In genomic region chr10:91236844-91237243, GRCm38 (mm10) we compare ENCODE assay signal across 7 mouse cellular contexts. TPM values are rescaled to one million over a fixed set of nuclear protein-coding genes. Genes with fewer than 3 reads are reported as not detected.
DNase-seq lines count a peak whose midpoint lies in the region; ATAC-seq lines count a peak whose summit lies in the region.

No protein-coding gene starts in this region.

- peaks cover 10% of the 10 kb centered on the region for H3K4me1 ChIP-seq in intestine, embryonic 16.5 days (ENCODE audit: control insufficient read depth, insufficient read depth, low read length)

- WGBS in intestine, embryonic 16.5 days, result 18% methylated on average over 7 of the region's 7 CpGs

- H3K4me2 ChIP-seq in intestine, embryonic 16.5 days (ENCODE audit: low read depth, low read length), result no peak overlapping the region

- H3K27ac ChIP-seq in intestine, embryonic 16.5 days (ENCODE audit: low read length), result 0 out of 2 replicates have a peak overlapping the region, but pooled peaks have one; percentile 15

- peak; percentile 59 for ATAC-seq in intestine, embryonic 16.5 days
- ATAC-seq in activated CD4-positive, CD25-positive, alpha-beta regulatory T cell, adult 4 months, result no peak

- H3K9me3 ChIP-seq in intestine, embryonic 16.5 days (ENCODE audit: control insufficient read depth, low read length), result no peaks in the 10 kb centered on the region

- H3K4me3 ChIP-seq in intestine, embryonic 16.5 days (ENCODE audit: low read length), result no peak overlapping the region

- H3K27me3 ChIP-seq in intestine, embryonic 16.5 days (replicated peaks; ENCODE audit: control insufficient read depth, insufficient read depth, low read length), result no peaks in the 10 kb centered on the region

- peak; percentile 62 for DNase-seq in ovary, adult 18-20 months (ENCODE audit: low spot score)
- DNase-seq in ovary, postnatal 10 days (ENCODE audit: low spot score), result no peak
- DNase-seq in cerebellum, adult 18-20 months, result peak; percentile 17 to 29
- peak; percentile 81 for DNase-seq in forelimb bud, embryonic 11.5 days (ENCODE audit: low read depth, low spot score)
- DNase-seq in lung, postnatal 10 days, result peak; percentile 80

- no peaks in the 10 kb centered on the region for H3K36me3 ChIP-seq in intestine, embryonic 16.5 days (ENCODE audit: control insufficient read depth, insufficient read depth, low read length)

- no peak overlapping the region for H3K9ac ChIP-seq in intestine, embryonic 16.5 days (ENCODE audit: low read depth, low read length)

RNA-seq across cellular contexts. Expression of gene Tmpo, which starts 55.7 kb away (rescaled TPM):
- polyA plus RNA-seq in intestine, embryonic 16.5 days (2015; fragmentation: Nextera tagmentation; extraction: Ambion mirVana), result 110 and 111 TPM in 2 replicates
- 10 to 100 TPM; 51.5 to 69.5 TPM for polyA plus RNA-seq in activated CD4-positive, CD25-positive, alpha-beta regulatory T cell, adult 4 months (2017; shearing (Covaris generic))
